Mouse (Mus musculus): ENCODE measurements around the gene Bcan. TPM values are rescaled to one million over a fixed set of nuclear protein-coding genes. Genes with fewer than 3 reads are reported as not detected.

The Bcan gene
- polyA plus RNA-seq, 1 experiment from 2014 or later = not detected

DNA sequence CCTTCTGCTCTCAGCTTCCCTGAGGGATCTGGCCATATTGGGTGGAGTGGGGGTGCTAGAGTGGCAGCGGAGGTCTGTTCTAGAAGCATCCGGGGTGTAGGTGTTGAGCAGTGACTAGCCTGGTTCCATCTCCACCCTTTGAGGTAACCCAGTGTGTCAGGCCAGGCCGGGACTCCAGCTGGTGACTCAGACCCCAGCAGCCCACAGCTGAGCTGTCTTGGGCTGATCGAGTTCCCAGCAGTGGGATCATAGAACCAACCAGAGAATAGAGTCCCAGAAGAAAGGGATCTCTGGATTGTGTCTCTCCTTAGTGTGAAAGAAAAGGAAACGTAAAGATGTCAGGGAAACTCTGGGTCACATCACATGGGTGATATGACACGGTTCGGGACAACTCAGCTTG lies 40.7 kb downstream of the Bcan start:
- H3K27ac ChIP-seq = no peak overlapping the region

DNA sequence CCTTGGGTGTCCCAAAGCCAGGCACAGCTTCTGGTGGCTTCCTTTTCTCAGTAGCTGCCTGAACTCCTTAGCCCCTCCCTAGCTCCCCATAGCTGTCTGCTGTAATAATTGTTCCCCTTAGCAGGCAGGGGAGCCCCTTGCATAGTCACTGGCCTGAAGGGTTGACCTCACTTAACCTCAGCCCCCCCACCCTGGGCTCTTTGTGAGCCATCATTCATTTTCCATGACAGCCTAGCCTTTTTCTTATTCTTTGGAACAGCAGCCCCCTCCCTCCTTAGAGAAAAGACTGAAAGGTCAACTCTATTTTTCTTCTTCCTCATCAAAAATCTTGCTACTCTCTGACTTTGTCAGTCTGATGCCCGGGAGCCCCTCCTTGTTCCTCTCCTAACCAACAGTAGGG lies 41.1 kb downstream of the Bcan start:
- H3K4me2 ChIP-seq = no peak overlapping the region
- H3K27me3 ChIP-seq (replicated peaks) = peaks cover 75% of the 10 kb centered on the region
- no peak for ATAC-seq
- no peaks in the 10 kb centered on the region for H3K9me3 ChIP-seq (replicated peaks)
- H3K4me1 ChIP-seq = peaks cover 14% of the 10 kb centered on the region
- H3K4me3 ChIP-seq = no peak overlapping the region
- H3K36me3 ChIP-seq = no peaks in the 10 kb centered on the region
- no peak overlapping the region for H3K9ac ChIP-seq
- 47% methylated on average over 1 of the region's 1 CpGs for WGBS (ENCODE audit: insufficient replicate concordance)
- no peak overlapping the region for H3K27ac ChIP-seq

More for the DNA sequence above, 40.7 kb downstream of the Bcan start:
- no peak for ATAC-seq
- H3K27me3 ChIP-seq (replicated peaks) = peaks cover 74% of the 10 kb centered on the region
- no peak overlapping the region for H3K4me3 ChIP-seq
- peaks cover 14% of the 10 kb centered on the region for H3K4me1 ChIP-seq
- no peaks in the 10 kb centered on the region for H3K9me3 ChIP-seq (replicated peaks)
- no peak overlapping the region for H3K9ac ChIP-seq
- WGBS (ENCODE audit: insufficient replicate concordance) = 51% methylated on average over 7 of the region's 7 CpGs
- H3K36me3 ChIP-seq = no peaks in the 10 kb centered on the region
- no peak overlapping the region for H3K4me2 ChIP-seq

DNA sequence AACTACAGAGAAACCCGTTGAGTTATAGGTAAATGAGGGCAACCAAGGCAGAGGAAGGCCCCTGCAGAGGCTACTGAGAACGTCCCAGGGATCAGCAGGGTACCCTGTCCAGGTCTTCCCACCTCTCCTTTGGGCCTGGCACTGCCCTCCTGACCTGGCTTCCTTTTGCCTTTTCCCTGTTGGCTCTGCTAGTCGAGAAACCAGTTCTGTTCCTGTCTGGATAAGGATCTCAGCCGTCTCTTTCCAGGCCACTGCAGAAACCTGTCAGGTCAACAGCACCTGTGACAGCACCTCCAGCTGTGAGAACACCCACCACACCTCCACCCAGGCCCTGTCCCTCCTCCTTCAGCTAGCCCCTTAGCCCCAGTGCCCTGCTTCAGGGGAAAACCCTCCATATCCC lies 41.6 kb downstream of the Bcan start:
- Histone ChIP-seq H3K36me3 (no peaks in the 10 kb centered on the region), H3K4me2 (no peak overlapping the region), H3K4me1 (peaks cover 14% of the 10 kb centered on the region), H3K27me3 (replicated peaks) (peaks cover 80% of the 10 kb centered on the region), H3K4me3 (no peak overlapping the region), H3K9ac (no peak overlapping the region), H3K27ac (no peak overlapping the region), H3K9me3 (replicated peaks) (no peaks in the 10 kb centered on the region)
- ATAC-seq = no peak
- WGBS (ENCODE audit: insufficient replicate concordance) = 39% methylated on average over 4 of the region's 4 CpGs

DNA sequence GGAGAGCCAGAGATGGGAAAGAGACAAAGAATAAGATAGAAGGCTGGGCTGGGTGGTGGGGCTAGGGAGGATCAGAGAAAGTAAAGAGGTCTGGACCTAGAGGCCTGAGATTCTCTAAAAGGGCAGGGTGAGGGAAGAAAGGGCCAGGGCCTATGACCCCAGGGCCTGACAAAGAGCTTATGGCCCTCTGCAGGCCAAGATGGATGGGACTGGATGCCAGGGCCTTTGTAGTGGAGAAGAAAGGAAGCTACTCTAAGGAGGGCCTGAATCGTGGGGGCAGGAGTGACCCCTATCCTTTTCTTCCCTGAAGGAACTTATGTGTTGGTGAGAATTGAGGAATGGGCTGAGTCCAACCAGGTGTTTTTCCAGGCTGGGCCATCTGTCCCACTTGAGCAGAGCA lies 42.0 kb downstream of the Bcan start:
- WGBS (ENCODE audit: insufficient replicate concordance) = 30% methylated on average over 1 of the region's 1 CpGs
- peaks cover 14% of the 10 kb centered on the region for H3K4me1 ChIP-seq
- H3K27ac ChIP-seq = no peak overlapping the region
- H3K27me3 ChIP-seq (replicated peaks) = peaks cover 81% of the 10 kb centered on the region
- no peak overlapping the region for H3K4me2 ChIP-seq
- H3K9me3 ChIP-seq (replicated peaks) = no peaks in the 10 kb centered on the region
- H3K36me3 ChIP-seq = no peaks in the 10 kb centered on the region
- ATAC-seq = no peak
- H3K4me3 ChIP-seq = no peak overlapping the region
- H3K9ac ChIP-seq = no peak overlapping the region

DNA sequence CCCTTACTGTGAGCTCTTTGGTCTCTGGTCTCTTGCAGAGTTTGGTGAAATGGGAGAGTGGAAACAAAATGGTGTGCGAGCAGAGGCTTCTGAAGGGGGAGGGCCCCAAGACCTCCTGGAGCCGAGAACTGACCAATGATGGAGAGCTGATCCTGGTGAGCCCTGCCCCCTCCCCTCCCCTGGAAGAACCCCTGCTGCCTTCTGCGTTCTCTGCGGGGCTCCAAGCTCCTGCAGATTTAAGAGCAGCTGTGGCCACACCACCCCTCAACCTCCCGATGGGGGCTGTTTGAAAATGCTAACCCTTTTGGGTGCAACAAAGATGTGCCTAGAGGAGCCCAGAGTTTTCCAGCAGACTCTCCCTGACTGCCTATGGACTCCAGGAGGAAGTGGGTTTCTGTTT lies 47.6 kb downstream of the Bcan start:
- peaks cover 95% of the 10 kb centered on the region for H3K27me3 ChIP-seq (replicated peaks)
- peak; percentile 42; the same call in 1 of the 2 replicates for ATAC-seq
- H3K27ac ChIP-seq = no peak overlapping the region
- peak overlapping the region; percentile 55 for H3K4me2 ChIP-seq
- 1% methylated on average over 5 of the region's 5 CpGs for WGBS (ENCODE audit: insufficient replicate concordance)
- H3K9me3 ChIP-seq (replicated peaks) = no peaks in the 10 kb centered on the region
- no peaks in the 10 kb centered on the region for H3K36me3 ChIP-seq
- H3K9ac ChIP-seq = no peak overlapping the region
- H3K4me3 ChIP-seq = peak overlapping the region; percentile 29
- H3K4me1 ChIP-seq = peaks cover 23% of the 10 kb centered on the region

DNA sequence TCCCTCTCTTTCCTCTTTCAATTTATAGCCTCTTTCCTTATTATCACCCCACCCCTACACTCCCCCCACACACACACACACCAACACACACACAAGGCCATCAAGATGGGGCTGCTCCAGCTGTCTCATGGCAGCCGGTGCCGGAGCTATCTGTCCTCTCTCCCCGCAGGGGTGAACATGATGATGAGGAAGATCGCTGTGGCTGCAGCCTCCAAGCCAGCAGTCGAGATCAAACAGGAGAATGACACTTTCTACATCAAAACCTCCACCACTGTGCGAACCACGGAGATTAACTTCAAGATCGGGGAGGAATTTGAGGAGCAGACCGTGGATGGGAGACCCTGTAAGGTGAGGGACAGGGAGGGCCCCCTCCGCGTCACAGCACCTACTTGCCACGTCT lies 48.1 kb downstream of the Bcan start:
- Histone ChIP-seq H3K4me3 (peak overlapping the region; percentile 29), H3K9me3 (replicated peaks) (no peaks in the 10 kb centered on the region), H3K27ac (no peak overlapping the region), H3K4me2 (peak overlapping the region; percentile 55), H3K27me3 (replicated peaks) (peaks cover 97% of the 10 kb centered on the region), H3K4me1 (peaks cover 28% of the 10 kb centered on the region), H3K9ac (no peak overlapping the region), H3K36me3 (no peaks in the 10 kb centered on the region)
- 6% methylated on average over 12 of the region's 12 CpGs for whole genome bisulfite sequencing (ENCODE audit: insufficient replicate concordance)
- ATAC-seq = no peak

DNA sequence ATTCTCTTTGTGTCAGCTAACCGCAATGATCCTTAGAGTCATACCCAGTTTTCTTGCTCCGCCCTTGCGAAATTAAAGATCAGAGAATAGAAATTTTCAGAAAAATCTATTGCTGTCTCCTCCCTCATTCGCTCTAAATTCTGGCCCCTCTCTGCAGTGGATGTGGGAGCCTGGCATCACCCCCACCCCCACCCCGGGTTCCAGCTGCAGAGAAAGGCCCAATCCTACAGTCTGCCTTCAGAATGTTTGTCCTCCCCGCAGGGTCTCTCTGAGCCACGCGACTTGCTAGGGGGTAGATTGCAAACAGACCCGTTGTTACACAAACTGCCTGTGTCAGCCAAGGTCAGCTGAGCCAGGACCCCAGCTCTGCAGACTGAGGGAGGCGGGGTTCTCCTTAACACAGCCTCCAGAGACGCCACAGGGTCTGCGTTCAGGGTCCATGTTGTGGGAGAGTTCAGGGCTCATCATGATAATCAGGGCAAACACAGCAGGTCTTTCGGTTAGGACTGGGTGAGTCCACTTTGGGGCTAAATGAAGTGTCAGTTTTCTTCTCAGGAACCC lies 50.0 kb downstream of the Bcan start:
- Histone ChIP-seq H3K4me2 (no peak overlapping the region), H3K27ac (no peak overlapping the region), H3K9ac (no peak overlapping the region), H3K4me1 (peaks cover 34% of the 10 kb centered on the region), H3K9me3 (replicated peaks) (no peaks in the 10 kb centered on the region), H3K4me3 (no peak overlapping the region), H3K27me3 (replicated peaks) (peaks cover 100% of the 10 kb centered on the region), H3K36me3 (no peaks in the 10 kb centered on the region)
- no peak for ATAC-seq
- 9% methylated on average over 13 of the region's 13 CpGs for WGBS (ENCODE audit: insufficient replicate concordance)

DNA sequence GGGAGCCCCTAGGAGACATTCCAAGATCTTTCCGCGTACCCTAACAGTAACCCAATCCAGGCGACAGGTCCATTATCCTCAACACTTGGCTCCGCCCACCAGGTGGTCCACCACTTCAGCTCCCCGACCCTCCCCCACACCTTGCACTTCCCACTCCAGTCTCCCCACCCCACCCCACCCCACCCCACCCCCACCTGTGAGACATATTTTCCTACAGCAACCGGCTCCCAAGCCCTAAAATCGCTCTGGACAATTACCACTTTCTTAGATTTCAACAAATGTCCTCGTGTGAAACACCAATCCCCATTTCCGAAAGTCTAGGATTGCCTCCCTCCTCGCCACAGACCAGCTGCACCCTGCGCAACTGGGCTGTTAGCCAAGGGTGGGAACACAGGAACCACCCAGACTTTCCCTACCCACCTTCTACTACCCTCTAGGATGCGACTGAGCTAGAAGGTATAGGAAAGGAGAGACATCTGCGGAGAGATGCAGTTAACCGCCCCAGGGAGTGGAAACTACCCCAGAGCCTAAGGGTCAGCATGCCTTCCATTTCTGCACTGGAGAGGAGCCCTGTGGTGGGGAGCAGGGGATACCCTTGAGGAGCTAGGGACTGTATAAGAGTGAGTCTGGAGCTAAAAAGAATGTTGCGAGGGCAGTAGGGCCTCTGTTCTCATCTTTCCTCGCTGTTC lies 50.6 kb downstream of the Bcan start:
- Histone ChIP-seq H3K27me3 (replicated peaks) (peaks cover 100% of the 10 kb centered on the region), H3K4me2 (no peak overlapping the region), H3K4me3 (no peak overlapping the region), H3K27ac (no peak overlapping the region), H3K9ac (no peak overlapping the region), H3K36me3 (no peaks in the 10 kb centered on the region), H3K9me3 (replicated peaks) (no peaks in the 10 kb centered on the region), H3K4me1 (peaks cover 37% of the 10 kb centered on the region)
- 12% methylated on average over 16 of the region's 16 CpGs for WGBS (ENCODE audit: insufficient replicate concordance)
- ATAC-seq = no peak

DNA sequence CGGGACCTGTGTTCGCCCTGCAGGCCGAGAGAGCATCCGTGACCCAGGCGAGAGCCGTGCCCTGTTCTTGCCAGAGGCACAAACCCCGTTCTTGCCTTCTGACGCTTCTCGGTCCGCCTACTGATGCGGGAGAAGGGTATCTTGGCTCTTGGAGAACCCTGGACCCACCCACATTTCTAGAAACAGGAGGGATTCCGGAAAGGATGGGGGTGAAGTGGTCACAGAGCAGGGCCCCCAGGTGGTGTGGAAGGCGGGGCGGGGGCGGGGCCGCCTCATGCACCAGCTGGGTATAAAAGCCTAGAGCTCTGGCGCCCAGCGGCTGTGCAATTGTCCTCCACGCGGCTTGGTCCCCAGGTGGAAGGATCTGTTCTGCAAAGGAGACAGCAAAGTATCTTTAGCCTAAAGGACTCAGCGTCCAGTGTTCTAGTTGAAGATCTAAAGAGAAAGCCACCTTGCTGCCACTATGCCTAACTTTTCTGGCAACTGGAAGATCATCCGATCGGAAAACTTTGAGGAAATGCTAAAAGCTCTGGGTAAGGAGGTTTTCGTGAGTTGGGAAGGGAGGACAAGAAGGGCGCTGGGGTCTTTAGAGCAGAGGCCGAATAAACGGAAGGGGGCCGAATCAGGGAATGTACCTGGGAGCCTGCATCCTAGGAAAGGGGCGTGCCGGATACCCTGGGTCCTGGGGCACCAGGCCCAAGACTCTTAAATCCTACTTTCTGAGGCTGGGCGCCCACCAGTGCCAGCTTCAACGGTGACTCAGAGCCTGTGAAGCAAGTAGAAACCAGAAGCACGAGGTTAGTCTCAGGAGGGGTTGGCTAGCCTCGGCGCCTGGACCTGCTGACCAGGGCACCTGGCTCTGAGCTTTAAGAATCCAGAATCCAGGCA lies 51.4 kb downstream of the Bcan start, which contains the start of gene Crabp2:
Gene Crabp2, plus strand, starts transcription at position 289 of the 888 bp plus-strand sequence.
- no peak for ATAC-seq

DNA sequence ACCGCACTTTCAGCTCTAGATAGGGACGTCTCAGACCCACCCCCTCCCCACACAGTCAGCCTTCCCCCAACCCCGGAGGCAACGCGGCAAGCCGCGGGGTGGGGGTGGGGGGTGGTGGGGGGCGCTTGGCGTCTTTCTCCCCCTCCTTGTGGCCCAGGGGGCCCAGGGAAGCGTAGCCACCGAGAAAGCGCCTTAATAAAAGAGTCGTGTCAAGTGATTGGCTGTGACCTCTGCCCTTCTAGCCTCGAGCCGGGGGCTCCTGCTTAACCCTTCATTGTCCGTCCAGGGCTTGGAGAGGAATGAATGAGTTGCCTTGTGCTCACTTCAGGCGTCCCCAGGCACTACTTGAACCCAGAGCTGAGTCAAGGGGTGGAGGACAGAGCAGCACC lies 52.2 kb downstream of the Bcan start:
- WGBS (ENCODE audit: insufficient replicate concordance) = 3% methylated on average over 15 of the region's 17 CpGs
- peaks cover 86% of the 10 kb centered on the region for H3K27me3 ChIP-seq (replicated peaks)
- no peak overlapping the region for H3K9ac ChIP-seq
- H3K27ac ChIP-seq = no peak overlapping the region
- peak overlapping the region; percentile 54 for H3K4me2 ChIP-seq
- ATAC-seq = no peak
- no peaks in the 10 kb centered on the region for H3K9me3 ChIP-seq (replicated peaks)
- peaks cover 37% of the 10 kb centered on the region for H3K4me1 ChIP-seq
- peak overlapping the region; percentile 31 for H3K4me3 ChIP-seq
- H3K36me3 ChIP-seq = no peaks in the 10 kb centered on the region

More for the DNA sequence above, 51.4 kb downstream of the Bcan start, which contains the start of gene Crabp2:
- H3K4me3 ChIP-seq = peak within 1 kb of the TSS; percentile 31
- 5% methylated on average over 35 of the region's 35 CpGs for WGBS (ENCODE audit: insufficient replicate concordance)
- peaks cover 94% of the 10 kb centered on the region for H3K27me3 ChIP-seq (replicated peaks)
- no peaks in the 10 kb centered on the region for H3K36me3 ChIP-seq
- H3K9ac ChIP-seq = no peak within 1 kb of the TSS
- H3K27ac ChIP-seq = no peak within 1 kb of the TSS
- H3K4me2 ChIP-seq = peak within 1 kb of the TSS; percentile 54
- H3K4me1 ChIP-seq = peaks cover 37% of the 10 kb centered on the region
- no peaks in the 10 kb centered on the region for H3K9me3 ChIP-seq (replicated peaks)

DNA sequence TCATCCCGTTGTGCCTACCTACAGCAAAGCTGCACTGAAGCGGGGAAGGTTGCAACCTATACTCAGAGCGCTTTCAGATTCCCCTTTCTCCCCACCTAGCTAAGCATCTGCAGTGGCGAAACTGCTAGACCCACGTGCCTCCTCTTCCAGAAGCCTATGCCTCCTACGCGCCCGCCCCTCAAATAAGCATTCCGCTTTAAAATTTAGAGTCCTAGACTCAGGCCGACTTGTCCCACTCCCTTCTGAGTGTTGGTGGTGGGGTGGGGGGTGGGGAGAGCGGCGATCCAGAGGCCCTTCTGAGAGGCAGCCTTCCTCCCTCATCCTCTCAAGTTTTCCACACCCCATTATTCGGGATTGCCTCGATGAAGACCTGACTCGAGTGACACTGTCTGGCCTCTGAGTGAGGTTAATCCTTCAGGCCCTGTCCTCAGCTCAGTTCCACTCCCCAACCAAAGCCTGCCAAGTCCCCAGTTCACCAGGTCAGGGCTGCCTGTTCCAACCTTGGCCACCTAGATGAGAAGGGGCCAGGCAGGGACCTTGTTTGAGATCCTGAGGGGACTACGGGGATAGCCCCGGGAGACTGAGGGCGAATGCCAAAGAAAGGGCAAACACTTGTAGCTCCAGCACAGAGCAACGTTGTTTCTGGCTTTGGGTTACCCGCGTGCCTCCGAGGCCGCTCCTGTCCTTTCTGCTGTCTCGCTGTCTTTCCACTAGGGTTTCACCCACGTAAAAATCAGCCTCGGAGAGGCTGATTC lies 52.8 kb downstream of the Bcan start:
- 5% methylated on average over 26 of the region's 26 CpGs for WGBS (ENCODE audit: insufficient replicate concordance)
- H3K9me3 ChIP-seq (replicated peaks) = no peaks in the 10 kb centered on the region
- H3K4me1 ChIP-seq = peaks cover 36% of the 10 kb centered on the region
- H3K27ac ChIP-seq = no peak overlapping the region
- peak overlapping the region; percentile 54 for H3K4me2 ChIP-seq
- H3K36me3 ChIP-seq = peaks cover 5% of the 10 kb centered on the region
- H3K4me3 ChIP-seq = peak overlapping the region; percentile 31
- ATAC-seq = no peak
- peaks cover 80% of the 10 kb centered on the region for H3K27me3 ChIP-seq (replicated peaks)
- H3K9ac ChIP-seq = no peak overlapping the region

Measured in liver, embryonic 12.5 days (tissue).